Mouse (Mus musculus) myocyte (in vitro differentiated cells): ENCODE data around the gene Fndc3b. TPM values are rescaled to one million over a fixed set of nuclear protein-coding genes. Genes with fewer than 3 reads are reported as not detected.

ENCODE experiments used
- H3K27me3 ChIP-seq: one replicate; pipeline ENCODE4 v1.6.1; 2011; ENCODE audit not compliant: control insufficient read depth, insufficient read depth, insufficient read length
- H3K36me3 ChIP-seq: one replicate; pipeline ENCODE4 v1.6.1; 2011; ENCODE audit not compliant: control insufficient read depth, insufficient read depth
- H3K4me2 ChIP-seq: one replicate; pipeline ENCODE4 v1.6.1; 2011; ENCODE audit warnings: low read depth, control low read depth
- H3K4me3 ChIP-seq: one replicate; pipeline ENCODE4 v1.5.1; 2011; ENCODE audit warnings: mild to moderate bottlenecking, control low read depth, moderate library complexity
- H3K79me2 ChIP-seq: one replicate; pipeline ENCODE4 v1.6.1; 2011; ENCODE audit not compliant: control insufficient read depth, insufficient read depth
- H3ac ChIP-seq: one replicate; pipeline ENCODE4 v1.6.1; 2011; ENCODE audit not compliant: control insufficient read depth, insufficient read length
- CEBPB ChIP-seq: IDR thresholded peaks from 2 replicates; pipeline ENCODE4 v1.6.1; 2011; ENCODE audit warnings: mild to moderate bottlenecking, moderate library complexity; ENCODE audit not compliant: poor library complexity, insufficient read depth, severe bottlenecking
- E2F4 ChIP-seq: IDR thresholded peaks from one replicate; pipeline ENCODE4 v1.6.1; 2011; ENCODE audit warnings: mild to moderate bottlenecking, control low read depth, moderate library complexity; ENCODE audit not compliant: insufficient read depth
- MAX ChIP-seq: IDR thresholded peaks from one replicate; pipeline ENCODE4 v1.6.1; 2011; ENCODE audit warnings: low read depth, mild to moderate bottlenecking, control low read depth
- MYOD1 ChIP-seq, 3 experiments: IDR thresholded peaks; one replicate each; pipeline ENCODE4 v1.6.1; 2011; ENCODE audit warnings: control low read depth in 2 of 3, low read depth in 2 of 3, mild to moderate bottlenecking in 2 of 3, moderate library complexity in 1 of 3; ENCODE audit not compliant: insufficient read length in 2 of 3, control insufficient read depth in 1 of 3
- MYOG ChIP-seq, 3 experiments: IDR thresholded peaks; one replicate each; pipeline ENCODE4 v1.6.1; 2011; ENCODE audit warnings: control low read depth in 2 of 3, low read depth in 2 of 3, mild to moderate bottlenecking in 2 of 3; ENCODE audit not compliant: insufficient read length in 2 of 3, control insufficient read depth in 1 of 3, insufficient read depth in 1 of 3
- POLR2A ChIP-seq: IDR thresholded peaks from one replicate; pipeline ENCODE4 v1.6.1; 2011; ENCODE audit warnings: low read depth, mild to moderate bottlenecking, control low read depth, moderate library complexity; ENCODE audit not compliant: insufficient read length
- POLR2AphosphoS2 ChIP-seq: IDR thresholded peaks from one replicate; pipeline ENCODE4 v1.6.1; 2011; ENCODE audit warnings: low read depth, control low read depth; ENCODE audit not compliant: insufficient read length
- REST ChIP-seq: IDR thresholded peaks from one replicate; pipeline ENCODE4 v1.6.1; 2011; ENCODE audit warnings: mild to moderate bottlenecking, control low read depth, moderate library complexity; ENCODE audit not compliant: insufficient read depth, insufficient read length
- SRF ChIP-seq: IDR thresholded peaks from one replicate; pipeline ENCODE4 v1.6.1; 2011; ENCODE audit warnings: low read depth; ENCODE audit not compliant: control insufficient read depth, insufficient read length
- TCF12 ChIP-seq: IDR thresholded peaks from one replicate; pipeline ENCODE4 v1.6.1; 2011; ENCODE audit warnings: mild to moderate bottlenecking, control low read depth; ENCODE audit not compliant: poor library complexity, insufficient read depth, severe bottlenecking
- TCF3 ChIP-seq: IDR thresholded peaks from one replicate; pipeline ENCODE4 v1.6.1; 2011; ENCODE audit warnings: low read depth, control low read depth; ENCODE audit not compliant: insufficient read length
- USF1 ChIP-seq: IDR thresholded peaks from one replicate; pipeline ENCODE4 v1.6.1; 2011; ENCODE audit warnings: low read depth, mild to moderate bottlenecking, control low read depth, moderate library complexity
- polyA plus RNA-seq: library from polyadenylated mRNA; unstranded; fragments of >200 nt; fragmentation: generic; extraction: Trizol; gene quantifications from one replicate; pipeline ENCODE4 v1.2.1, GENCODE M21; 2012; ENCODE audit warnings: missing spikeins

Fndc3b gene
- polyA plus RNA-seq, 1 experiment: 25.8 TPM

GRCm38 (mm10) chr3:27565314-27565713 lies 145.8 kb downstream of the Fndc3b start:
- H3K36me3 ChIP-seq: no peaks in the 10 kb centered on the region
- no peak overlapping the region for H3ac ChIP-seq
- no peaks in the 10 kb centered on the region for H3K27me3 ChIP-seq
- H3K4me3 ChIP-seq: no peak overlapping the region
- no peak overlapping the region for H3K4me2 ChIP-seq
- peaks cover 44% of the 10 kb centered on the region for H3K79me2 ChIP-seq
- TF ChIP-seq MAX (no peak), TCF12 (no peak), REST (no peak), MYOG (IDR thresholded peaks at IDR 0.05; ENCODE audit: control insufficient read depth in 1 of 3, insufficient read depth in 1 of 3, insufficient read length in 2 of 3, low read depth in 2 of 3) (no peak), E2F4 (no peak), SRF (no peak)

GRCm38 (mm10) chr3:27563047-27563624 lies 148.0 kb downstream of the Fndc3b start:
- Histone ChIP-seq H3ac (no peak overlapping the region), H3K27me3 (no peaks in the 10 kb centered on the region), H3K79me2 (peaks cover 40% of the 10 kb centered on the region), H3K4me2 (no peak overlapping the region), H3K36me3 (no peaks in the 10 kb centered on the region), H3K4me3 (no peak overlapping the region)
- no peak for TF ChIP-seq TCF12
- TF ChIP-seq MYOG (IDR thresholded peaks at IDR 0.05; ENCODE audit: control insufficient read depth in 1 of 3, insufficient read depth in 1 of 3, insufficient read length in 2 of 3, low read depth in 2 of 3): no peak
- TF ChIP-seq USF1: no peak
- no peak for TF ChIP-seq MYOD1 (IDR thresholded peaks at IDR 0.05; ENCODE audit: control insufficient read depth in 1 of 3, insufficient read length in 2 of 3, low read depth in 2 of 3)
- TF ChIP-seq MAX: no peak
- TF ChIP-seq TCF3: no peak
- TF ChIP-seq POLR2A: no peak
- no peak for TF ChIP-seq REST
- no peak for TF ChIP-seq E2F4
- TF ChIP-seq POLR2AphosphoS2: no peak
- TF ChIP-seq SRF: no peak
- no peak for TF ChIP-seq CEBPB

- Histone ChIP-seq H3K4me2 (no peak overlapping the region), H3ac (no peak overlapping the region), H3K36me3 (no peaks in the 10 kb centered on the region), H3K4me3 (no peak overlapping the region), H3K27me3 (no peaks in the 10 kb centered on the region), H3K79me2 (peaks cover 35% of the 10 kb centered on the region)
- TF ChIP-seq CEBPB (no peak), USF1 (no peak), TCF12 (no peak), E2F4 (no peak), MYOD1 (IDR thresholded peaks at IDR 0.05; ENCODE audit: control insufficient read depth in 1 of 3, insufficient read length in 2 of 3, low read depth in 2 of 3) (no peak), MAX (no peak), POLR2A (no peak)
Measured at GRCm38 (mm10) chr3:27562476-27562875, 148.6 kb downstream of the Fndc3b start.

- H3K4me2 ChIP-seq: no peak overlapping the region
- no peaks in the 10 kb centered on the region for H3K36me3 ChIP-seq
- no peaks in the 10 kb centered on the region for H3K27me3 ChIP-seq
- H3ac ChIP-seq: no peak overlapping the region
- TF ChIP-seq MYOG (IDR thresholded peaks at IDR 0.05; ENCODE audit: control insufficient read depth in 1 of 3, insufficient read depth in 1 of 3, insufficient read length in 2 of 3, low read depth in 2 of 3): no peak
- no peak for TF ChIP-seq CEBPB
- TF ChIP-seq SRF: no peak
- no peak overlapping the region for H3K4me3 ChIP-seq
- H3K79me2 ChIP-seq: peaks cover 30% of the 10 kb centered on the region
Measured at GRCm38 (mm10) chr3:27561921-27562320, 149.2 kb downstream of the Fndc3b start.

- Histone ChIP-seq H3ac (no peak overlapping the region), H3K79me2 (peaks cover 22% of the 10 kb centered on the region), H3K36me3 (peaks cover 5% of the 10 kb centered on the region), H3K27me3 (no peaks in the 10 kb centered on the region), H3K4me2 (no peak overlapping the region), H3K4me3 (no peak overlapping the region)
- TF ChIP-seq POLR2AphosphoS2 (no peak), MAX (no peak), TCF3 (no peak), USF1 (no peak), SRF (no peak), REST (no peak), POLR2A (no peak), CEBPB (no peak), TCF12 (no peak), E2F4 (no peak), MYOG (IDR thresholded peaks at IDR 0.05; ENCODE audit: control insufficient read depth in 1 of 3, insufficient read depth in 1 of 3, insufficient read length in 2 of 3, low read depth in 2 of 3) (no peak), MYOD1 (IDR thresholded peaks at IDR 0.05; ENCODE audit: control insufficient read depth in 1 of 3, insufficient read length in 2 of 3, low read depth in 2 of 3) (no peak)
Measured at GRCm38 (mm10) chr3:27559316-27559715, 151.8 kb downstream of the Fndc3b start.
